Comparison of ENCODE assay signal across 32 mouse cellular contexts in the genomic region with DNA sequence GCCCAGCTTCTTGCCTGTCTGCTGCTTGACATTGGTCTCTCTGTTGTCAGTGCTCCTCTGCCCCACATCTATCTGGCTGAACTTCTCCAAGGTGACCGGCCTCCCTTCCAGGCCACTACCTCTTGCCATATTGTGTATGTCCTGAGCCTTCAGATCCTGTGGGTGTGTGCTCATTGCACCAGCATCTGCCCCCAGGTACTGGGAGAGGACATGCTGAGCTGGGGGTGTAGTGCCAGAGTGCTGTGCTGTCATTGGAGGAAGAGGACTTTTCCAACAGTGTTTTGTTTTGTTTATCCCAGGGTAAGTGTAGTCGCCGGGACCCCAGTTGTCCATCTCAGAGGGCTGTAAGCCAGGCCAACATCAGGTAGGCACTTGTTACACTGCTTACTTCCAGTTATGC. TPM values are rescaled to one million over a fixed set of nuclear protein-coding genes. Genes with fewer than 3 reads are reported as not detected.
DNase-seq lines count a peak whose midpoint lies in the region; ATAC-seq and TF ChIP-seq lines count a peak whose summit lies in the region.
"Had no signal": no experiment of that assay in that cellular context is flagged by ENCODE, and none has a peak within 500 bp of the region (broad histone marks: within the 10 kb centered on the region; RNA-seq: fewer than 3 reads in every experiment).

No protein-coding gene starts in this region.

- no peak for TF ChIP-seq POLR2A in MEL (IDR thresholded peaks at IDR 0.05; ENCODE audit: control insufficient read depth in 1 of 2, insufficient read depth in 1 of 2, low read depth in 1 of 2, low read length in 2 of 2, poor library complexity in 1 of 2)

- TF ChIP-seq CTCF in E14TG2a.4 (conservative IDR thresholded peaks at IDR 0.05; ENCODE audit: low read length) (no peak), MEL (IDR thresholded peaks at IDR 0.05 in 2 of 3, conservative IDR thresholded peaks at IDR 0.05 in 1 of 3; ENCODE audit: control insufficient read depth in 1 of 3, insufficient read depth in 1 of 3, low read depth in 2 of 3, low read length in 3 of 3, poor library complexity in 1 of 3, severe bottlenecking in 1 of 3) (no peak)

- no peak for ATAC-seq in megakaryocyte-erythroid progenitor cell, adult 5-6 weeks (replicated peaks; ENCODE audit: low FRiP score, low TSS enrichment, poor library complexity, severe bottlenecking)
- ATAC-seq: forebrain, embryonic 15.5 days; hindbrain, postnatal 0 days; inflammation-experienced regulatory T-cells, adult 6 months; intestine, embryonic 16.5 days had no signal

- TF ChIP-seq EP300 in MEL (IDR thresholded peaks at IDR 0.05; ENCODE audit: low read depth in 1 of 2, low read length in 2 of 2) = no peak

- no peak overlapping the region for H3K9ac ChIP-seq in MEL (ENCODE audit: control insufficient read depth, low read depth, low read length, poor library complexity, severe bottlenecking)
- H3K9ac ChIP-seq: embryonic facial prominence, embryonic 13.5 days; forebrain, embryonic 12.5 days; forebrain, embryonic 15.5 days; heart, embryonic 13.5 days; hindbrain, embryonic 14.5 days had no signal

- H3K4me1 ChIP-seq in E14TG2a.4 (replicated peaks; ENCODE audit: low read depth, low read length) (peaks cover 61% of the 10 kb centered on the region), MEL (ENCODE audit: control insufficient read depth in 1 of 2, insufficient read depth in 2 of 2, low read length in 2 of 2) (peaks cover 0 to 22% of the 10 kb centered on the region in 2 experiments; a peak in 3 of 4 replicates)

- H3K9me3 ChIP-seq in E14TG2a.4 (ENCODE audit: low read length) = no peaks in the 10 kb centered on the region
- H3K9me3 ChIP-seq in MEL (replicated peaks; ENCODE audit: insufficient read depth, low read length) = no peaks in the 10 kb centered on the region
- H3K9me3 ChIP-seq: embryonic facial prominence, embryonic 10.5 days; embryonic facial prominence, embryonic 13.5 days; forebrain, embryonic 12.5 days; forebrain, embryonic 15.5 days; G1E; heart, embryonic 10.5 days; heart, embryonic 13.5 days had no signal

- H3K27ac ChIP-seq in MEL (ENCODE audit: control insufficient read depth, low read depth, low read length) = no peak overlapping the region
- H3K27ac ChIP-seq: forebrain, embryonic 12.5 days; heart, adult 2 months had no signal

- peaks cover 70% of the 10 kb centered on the region for H3K36me3 ChIP-seq in E14TG2a.4 (ENCODE audit: insufficient read depth, low read length)
- peaks cover 0 to 13% of the 10 kb centered on the region in 2 experiments; a peak in 2 of 4 replicates for H3K36me3 ChIP-seq in MEL (ENCODE audit: control insufficient read depth in 1 of 2, insufficient read depth in 2 of 2, low read length in 2 of 2)

- no peak for TF ChIP-seq RAD21 in MEL (IDR thresholded peaks at IDR 0.05; ENCODE audit: low read depth, low read length)

- H3K4me3 ChIP-seq in E14TG2a.4 (replicated peaks; ENCODE audit: low read length) (0 out of 2 replicates have a peak overlapping the region, but pooled peaks have one; percentile 2), MEL (ENCODE audit: control insufficient read depth in 1 of 2, insufficient read depth in 1 of 2, low read depth in 2 of 2, low read length in 2 of 2) (no peak overlapping the region)
- H3K4me3 ChIP-seq: embryonic facial prominence, embryonic 13.5 days; erythroblast, embryonic 14.5 days; forebrain, embryonic 12.5 days; forebrain, embryonic 15.5 days; heart, adult 2 months; heart, embryonic 10.5 days; heart, embryonic 13.5 days had no signal

- H3K79me2 ChIP-seq in MEL (ENCODE audit: control insufficient read depth, insufficient read depth, low read length, poor library complexity) = no peaks in the 10 kb centered on the region; the same call in 1 of the 2 replicates

- H3K27me3 ChIP-seq in E14TG2a.4 (ENCODE audit: insufficient read depth, low read length) = no peaks in the 10 kb centered on the region
- H3K27me3 ChIP-seq in MEL (ENCODE audit: control insufficient read depth in 1 of 2, insufficient read depth in 2 of 2, low read length in 2 of 2) = no peaks in the 10 kb centered on the region
- H3K27me3 ChIP-seq: CH12.LX; embryonic facial prominence, embryonic 13.5 days; forebrain, embryonic 12.5 days; forebrain, embryonic 15.5 days; heart, embryonic 13.5 days had no signal

- peak; percentile 43 for DNase-seq in cerebellum, adult 11-12 months
- DNase-seq in cerebellum, postnatal 10 days = no peak
- DNase-seq in MEL (ENCODE audit: low read depth, low spot score) = peak; percentile 36
- no peak for DNase-seq in thymus, postnatal 10 days (ENCODE audit: low spot score in 2 of 2)
- DNase-seq: adrenal gland, adult 8-10 months; adrenal gland, postnatal 25 days; cerebellum, adult 11 months; cerebellum, adult 8-10 months; cerebellum, postnatal 36 days; embryo, embryonic 11 days; gastrocnemius, postnatal 10 days; gastrocnemius, postnatal 36 days; heart, adult 2 months; heart, postnatal 14 days; heart, postnatal 4 days; kidney, adult 18-20 months had no signal

TF ChIP-seq in MEL, 35 proteins besides CTCF, POLR2A, EP300 and RAD21:
- TF ChIP-seq RCOR1 (IDR thresholded peaks at IDR 0.05; ENCODE audit: low read depth, low read length) (no peak), NELFE (IDR thresholded peaks at IDR 0.05; ENCODE audit: low read depth, low read length) (no peak), CHD1 (IDR thresholded peaks at IDR 0.05; ENCODE audit: low read depth, low read length) (no peak), E2F4 (IDR thresholded peaks at IDR 0.05; ENCODE audit: borderline replicate concordance, low read depth, low read length) (no peak), CHD2 (IDR thresholded peaks at IDR 0.05; ENCODE audit: low read length) (no peak), ZKSCAN1 (IDR thresholded peaks at IDR 0.05; ENCODE audit: low read depth, low read length) (no peak), TBP (IDR thresholded peaks at IDR 0.05; ENCODE audit: low read depth, low read length) (no peak), SMC3 (IDR thresholded peaks at IDR 0.05; ENCODE audit: low read depth, low read length) (no peak)

RNA-seq across cellular contexts. Expression of a gene that starts 10.9 kb away (rescaled TPM):
- total RNA-seq in MEL (2012; rRNA removed) = 120 and 124 TPM in 2 replicates
- polyA plus RNA-seq in MEL (2012; ENCODE audit: insufficient read depth in 1 of 2, insufficient read length in 2 of 2, low read depth in 1 of 2, low replicate concordance in 2 of 2, missing spikeins in 1 of 2) = 100 to 1,000 TPM; 159 to 170 TPM
- 118 and 122 TPM in 2 replicates for total RNA-seq in megakaryocyte-erythroid progenitor cell, adult 5-6 weeks (2014; fragmentation: Nextera tagmentation)
- total RNA-seq in megakaryocyte-erythroid progenitor cell, adult 5-6 weeks (2017) = 60.0 and 75.0 TPM in 2 replicates
- total RNA-seq: gastrocnemius, adult 18-20 months had no signal

RNA-seq across cellular contexts. Expression of a gene that starts 18.9 kb away (rescaled TPM):
- 16.0 and 19.5 TPM in 2 replicates for total RNA-seq in MEL (2012; rRNA removed)
- 10 to 100 TPM in 1 of 2 experiments, not detected in 1; 59.1 TPM for polyA plus RNA-seq in MEL (2012; ENCODE audit: insufficient read depth in 1 of 2, insufficient read length in 2 of 2, low read depth in 1 of 2, low replicate concordance in 2 of 2, missing spikeins in 1 of 2)
- total RNA-seq in megakaryocyte-erythroid progenitor cell, adult 5-6 weeks (2014; fragmentation: Nextera tagmentation) = 40.4 and 46.7 TPM in 2 replicates
- total RNA-seq in megakaryocyte-erythroid progenitor cell, adult 5-6 weeks (2017) = 9.6 and 20.4 TPM in 2 replicates

RNA-seq across cellular contexts. Expression of a gene that starts 24.9 kb away (rescaled TPM):
- total RNA-seq in MEL (2012; rRNA removed) = 9.2 and 10.2 TPM in 2 replicates
- 1 to 10 TPM in 1 of 2 experiments, not detected in 1; 9.3 TPM for polyA plus RNA-seq in MEL (2012; ENCODE audit: insufficient read depth in 1 of 2, insufficient read length in 2 of 2, low read depth in 1 of 2, low replicate concordance in 2 of 2, missing spikeins in 1 of 2)
- total RNA-seq in megakaryocyte-erythroid progenitor cell, adult 5-6 weeks (2014; fragmentation: Nextera tagmentation) = 0.46 and 7.0 TPM in 2 replicates
- total RNA-seq in megakaryocyte-erythroid progenitor cell, adult 5-6 weeks (2017) = 3.5 TPM in 2 replicates

RNA-seq across cellular contexts. Expression of a gene that starts 26.3 kb away (rescaled TPM):
- 124 and 130 TPM in 2 replicates for total RNA-seq in MEL (2012; rRNA removed)
- 100 to 1,000 TPM in 1 of 2 experiments, 10 to 100 TPM in 1; 63.5 to 149 TPM for polyA plus RNA-seq in MEL (2012; ENCODE audit: insufficient read depth in 1 of 2, insufficient read length in 2 of 2, low read depth in 1 of 2, low replicate concordance in 2 of 2, missing spikeins in 1 of 2)
- 101 and 128 TPM in 2 replicates for total RNA-seq in megakaryocyte-erythroid progenitor cell, adult 5-6 weeks (2014; fragmentation: Nextera tagmentation)
- 53.9 and 77.9 TPM in 2 replicates for total RNA-seq in megakaryocyte-erythroid progenitor cell, adult 5-6 weeks (2017)

RNA-seq across cellular contexts. Expression of a gene that starts 36.0 kb away (rescaled TPM):
- 44.8 and 47.0 TPM in 2 replicates for total RNA-seq in MEL (2012; rRNA removed)
- 10 to 100 TPM in 1 of 2 experiments, not detected in 1; 79.5 TPM for polyA plus RNA-seq in MEL (2012; ENCODE audit: insufficient read depth in 1 of 2, insufficient read length in 2 of 2, low read depth in 1 of 2, low replicate concordance in 2 of 2, missing spikeins in 1 of 2)
- total RNA-seq in megakaryocyte-erythroid progenitor cell, adult 5-6 weeks (2014; fragmentation: Nextera tagmentation) = 33.8 and 51.0 TPM in 2 replicates
- 16.2 and 33.4 TPM in 2 replicates for total RNA-seq in megakaryocyte-erythroid progenitor cell, adult 5-6 weeks (2017)

Comparison
In these comparisons a context has a peak if more than half of its experiments do, and no peak if none do; other contexts are left out.
1. DNase-seq: peak in cerebellum, adult 11-12 months (single experiment) and MEL (single experiment); none in cerebellum, postnatal 10 days (0 of 2) and thymus, postnatal 10 days (0 of 2).